Mouse (Mus musculus): ENCODE results near the gene Arhgap10.

Gene Arhgap10

GRCm38 (mm10) chr8:77214665-77215064 is 303.1 kb downstream of the Arhgap10 start:
- DNase-seq (ENCODE audit: low spot score) = no peak

DNA sequence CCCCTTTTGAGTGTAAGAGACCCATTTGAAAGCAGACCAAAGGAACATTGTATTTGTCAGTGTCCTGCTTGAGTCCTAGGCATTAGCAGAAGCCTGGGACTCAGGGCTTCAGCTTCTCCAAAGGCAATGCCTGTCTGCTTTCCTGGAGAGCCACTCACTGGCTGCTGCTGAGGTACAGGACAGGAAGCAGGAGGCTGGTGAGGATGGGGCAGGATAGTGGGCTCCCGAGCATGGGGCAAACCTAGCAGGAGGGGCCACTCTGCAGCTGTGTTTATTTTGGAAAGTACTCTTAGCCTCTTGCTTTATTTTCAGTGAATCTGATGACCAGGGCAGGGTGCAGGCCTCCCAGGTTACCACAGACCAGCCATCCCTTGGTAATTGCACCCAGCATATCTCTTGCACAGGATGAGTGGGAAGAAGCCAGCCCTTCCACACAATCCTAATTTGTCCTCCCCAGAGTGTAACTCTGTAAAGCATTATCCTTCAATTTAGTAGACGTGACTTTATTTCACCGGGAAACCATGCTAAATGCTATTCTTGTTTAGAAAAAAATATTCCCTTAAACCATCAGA is 303.8 kb downstream of the Arhgap10 start:
- no peak for DNase-seq (ENCODE audit: low spot score)

DNA sequence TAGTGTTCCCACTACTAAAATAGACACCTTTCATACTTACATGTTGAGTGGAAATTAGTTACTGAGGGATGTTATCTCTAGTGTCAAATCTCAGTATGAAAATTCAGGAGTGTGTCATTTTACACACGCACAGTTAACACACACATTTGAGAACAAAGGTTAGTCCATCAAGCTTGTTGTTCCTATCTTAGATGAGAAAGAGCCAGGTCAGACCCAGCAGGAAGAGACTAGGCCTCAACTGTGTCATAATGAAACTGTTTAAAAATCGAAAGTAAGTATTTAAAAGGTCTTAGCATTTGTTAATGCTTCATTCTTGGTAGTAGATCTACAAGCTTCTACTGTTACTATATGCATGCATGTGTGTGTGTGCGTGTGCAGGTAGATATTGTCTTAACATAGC is 308.5 kb downstream of the Arhgap10 start:
- DNase-seq (ENCODE audit: low spot score) = no peak

Measured in layer of hippocampus, adult 11-12 months (tissue).